Mouse (Mus musculus) forebrain, embryonic 12.5 days (tissue): ENCODE data around the gene Unc79. TPM values are rescaled to one million over a fixed set of nuclear protein-coding genes. Genes with fewer than 3 reads are reported as not detected.

Experiments used
- ATAC-seq: fragments of 200-750 bp; cut with Nextera tagmentation; 2 replicates; pipeline ENCODE4 v1.8.0; 2017; ENCODE audit warnings: moderate TSS enrichment; ENCODE audit not compliant: low FRiP score
- H3K27ac ChIP-seq: fragments of 300-500 bp; sonication (generic); 2 replicates; pipeline ENCODE4 v1.5.1; 2016; ENCODE audit warnings: mild to moderate bottlenecking
- H3K27me3 ChIP-seq: fragments of 300-500 bp; sonication (generic); 2 replicates; pipeline ENCODE4 v1.6.1; 2016; ENCODE audit warnings: mild to moderate bottlenecking
- H3K36me3 ChIP-seq: fragments of 300-500 bp; sonication (generic); replicated peaks from 2 replicates; pipeline ENCODE4 v1.6.1; 2016; ENCODE audit warnings: mild to moderate bottlenecking
- H3K4me1 ChIP-seq: fragments of 300-500 bp; sonication (generic); 2 replicates; pipeline ENCODE4 v1.6.1; 2016
- H3K4me2 ChIP-seq: fragments of 300-500 bp; sonication (generic); 2 replicates; pipeline ENCODE4 v1.6.1; 2016; ENCODE audit warnings: mild to moderate bottlenecking, moderate library complexity
- H3K4me3 ChIP-seq: fragments of 300-500 bp; sonication (generic); replicated peaks from 2 replicates; pipeline ENCODE4 v1.5.1; 2016; ENCODE audit warnings: mild to moderate bottlenecking
- H3K9ac ChIP-seq: fragments of 300-500 bp; sonication (generic); 2 replicates; pipeline ENCODE4 v1.6.1; 2016; ENCODE audit warnings: mild to moderate bottlenecking
- H3K9me3 ChIP-seq: fragments of 300-500 bp; sonication (generic); 2 replicates; pipeline ENCODE4 v1.6.1; 2016
- WGBS: fragments of 180-500 bp; shearing (Covaris S2); methylation state at CpG from one replicate; pipeline ENCODE4 v1.1.7; 2016; 5-methylcytosine and 5-hydroxymethylcytosine counted together
- polyA plus RNA-seq: library from polyadenylated mRNA; unstranded; fragments of >200 nt; fragmentation: Nextera tagmentation; extraction: Ambion mirVana; gene quantifications from 2 replicates; pipeline ENCODE4 v1.2.1, GENCODE M21; 2016

The Unc79 gene
- polyA plus RNA-seq, 1 experiment from 2014 or later = 4.1 TPM

DNA sequence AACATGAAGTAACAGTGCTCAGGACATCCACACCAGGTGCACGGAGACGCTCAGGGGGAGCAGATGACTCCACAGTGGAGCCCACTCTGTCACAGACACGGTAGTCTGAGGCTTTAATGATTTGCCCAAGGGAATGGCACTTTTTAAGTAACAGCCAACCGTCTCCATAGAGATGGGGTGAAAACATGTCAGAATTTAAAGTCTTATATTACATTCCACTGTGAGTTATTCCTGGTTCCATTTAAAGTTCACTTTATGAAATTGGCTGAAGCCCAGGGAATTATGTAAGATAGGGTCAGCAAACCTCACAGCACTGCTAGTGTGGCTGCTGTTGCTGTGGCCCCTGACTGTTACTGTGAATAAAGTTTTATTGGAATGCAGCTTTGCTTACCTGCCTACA lies 95.8 kb downstream of the Unc79 start:
- no peak overlapping the region for H3K4me2 ChIP-seq
- no peak overlapping the region for H3K27ac ChIP-seq
- H3K9me3 ChIP-seq = no peaks in the 10 kb centered on the region
- H3K4me3 ChIP-seq = no peak overlapping the region
- H3K4me1 ChIP-seq = peaks cover 7% of the 10 kb centered on the region; the same call in 1 of the 2 replicates
- ATAC-seq = no peak
- H3K27me3 ChIP-seq = no peaks in the 10 kb centered on the region
- 65% methylated on average over 4 of the region's 4 CpGs for WGBS
- no peak overlapping the region for H3K9ac ChIP-seq
- H3K36me3 ChIP-seq = peaks cover 6% of the 10 kb centered on the region; the same call in 1 of the 2 replicates

DNA sequence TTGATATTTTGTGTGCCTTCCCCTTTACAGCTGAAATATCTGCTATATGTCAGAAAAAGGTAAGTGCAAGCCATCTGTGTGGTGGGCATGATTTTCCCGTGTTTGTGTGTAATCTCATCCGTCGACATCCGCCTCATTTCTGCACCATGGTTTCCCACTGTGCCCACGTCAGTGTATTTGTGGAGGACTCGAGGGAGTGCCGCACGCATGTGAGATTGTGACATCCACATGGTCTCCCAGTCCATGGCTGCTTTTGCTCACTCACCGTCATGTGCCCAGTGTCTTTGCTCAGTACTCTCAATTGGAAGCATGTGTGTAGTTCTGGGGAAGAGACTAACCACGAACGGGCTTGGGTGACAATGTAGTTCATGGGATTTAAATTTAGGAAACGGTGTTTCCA lies 101.2 kb downstream of the Unc79 start:
- 89% methylated on average over 12 of the region's 12 CpGs for WGBS
- Histone ChIP-seq H3K27me3 (no peaks in the 10 kb centered on the region), H3K27ac (no peak overlapping the region), H3K4me2 (no peak overlapping the region), H3K9me3 (no peaks in the 10 kb centered on the region), H3K36me3 (no peaks in the 10 kb centered on the region), H3K4me3 (no peak overlapping the region), H3K9ac (no peak overlapping the region), H3K4me1 (no peaks in the 10 kb centered on the region)
- no peak for ATAC-seq

DNA sequence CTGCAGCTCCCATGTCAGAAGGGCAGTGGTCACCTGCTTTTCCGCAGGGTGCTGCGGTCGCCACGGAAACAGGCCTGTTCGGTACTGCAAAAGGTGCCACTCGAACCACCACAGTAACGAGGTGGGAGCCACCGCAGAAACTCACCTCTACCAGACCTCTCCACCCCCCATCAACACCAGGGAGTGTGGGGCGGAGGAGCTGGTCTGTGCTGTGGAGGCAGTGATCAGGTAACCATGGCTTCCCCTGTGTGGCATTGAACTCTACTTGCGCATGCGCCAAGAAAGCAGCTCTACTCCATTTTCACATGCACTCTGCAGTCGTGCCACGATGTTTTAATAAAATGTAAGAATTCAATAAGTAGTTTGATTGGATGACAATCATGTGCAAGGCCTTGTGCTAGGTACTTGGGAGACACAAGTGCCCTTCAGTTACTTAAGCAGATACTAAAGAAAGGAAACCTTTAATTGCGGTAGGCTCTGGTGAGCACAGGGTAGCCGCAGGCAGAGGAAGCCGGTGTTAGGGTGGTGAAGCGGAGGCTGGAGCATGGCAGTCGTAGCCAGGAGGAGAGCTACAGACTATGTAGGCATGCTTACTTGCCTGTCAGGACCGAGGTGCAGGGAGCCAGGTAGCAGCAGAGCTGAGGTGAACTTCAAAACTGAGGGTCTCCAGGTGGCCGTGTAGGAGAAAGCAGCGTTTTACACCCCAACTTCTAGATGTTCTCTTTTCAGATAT lies 110.8 kb downstream of the Unc79 start:
- H3K9ac ChIP-seq = no peak overlapping the region
- no peaks in the 10 kb centered on the region for H3K27me3 ChIP-seq
- no peak for ATAC-seq
- 77% methylated on average over 21 of the region's 21 CpGs for WGBS
- no peaks in the 10 kb centered on the region for H3K36me3 ChIP-seq
- H3K27ac ChIP-seq = no peak overlapping the region
- no peaks in the 10 kb centered on the region; the same call in 1 of the 2 replicates for H3K4me1 ChIP-seq
- H3K4me2 ChIP-seq = no peak overlapping the region
- no peaks in the 10 kb centered on the region for H3K9me3 ChIP-seq
- no peak overlapping the region for H3K4me3 ChIP-seq

DNA sequence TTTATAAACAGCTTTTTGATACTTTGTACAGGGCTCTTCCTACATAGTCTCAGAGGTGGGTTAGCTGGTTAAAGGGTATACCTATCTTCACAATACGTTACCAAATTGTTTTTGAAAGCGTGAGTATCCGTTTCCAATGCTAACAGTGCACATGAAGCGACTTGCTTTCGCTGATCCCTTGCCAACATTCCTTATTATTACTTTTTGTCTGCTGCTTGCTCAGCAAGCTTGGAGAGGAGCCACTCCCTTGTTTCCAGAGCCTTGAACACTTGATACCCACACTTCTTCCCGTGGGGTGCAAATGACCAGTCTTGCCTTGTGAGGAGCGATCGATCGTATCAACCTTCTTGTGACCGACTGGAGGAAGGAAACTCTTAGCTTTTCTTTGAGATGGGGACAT lies 112.1 kb downstream of the Unc79 start:
- Histone ChIP-seq H3K9me3 (no peaks in the 10 kb centered on the region), H3K36me3 (no peaks in the 10 kb centered on the region), H3K4me2 (no peak overlapping the region), H3K4me1 (no peaks in the 10 kb centered on the region; the same call in 1 of the 2 replicates), H3K27ac (no peak overlapping the region), H3K27me3 (no peaks in the 10 kb centered on the region), H3K9ac (no peak overlapping the region), H3K4me3 (no peak overlapping the region)
- 92% methylated on average over 10 of the region's 10 CpGs for WGBS
- no peak for ATAC-seq

DNA sequence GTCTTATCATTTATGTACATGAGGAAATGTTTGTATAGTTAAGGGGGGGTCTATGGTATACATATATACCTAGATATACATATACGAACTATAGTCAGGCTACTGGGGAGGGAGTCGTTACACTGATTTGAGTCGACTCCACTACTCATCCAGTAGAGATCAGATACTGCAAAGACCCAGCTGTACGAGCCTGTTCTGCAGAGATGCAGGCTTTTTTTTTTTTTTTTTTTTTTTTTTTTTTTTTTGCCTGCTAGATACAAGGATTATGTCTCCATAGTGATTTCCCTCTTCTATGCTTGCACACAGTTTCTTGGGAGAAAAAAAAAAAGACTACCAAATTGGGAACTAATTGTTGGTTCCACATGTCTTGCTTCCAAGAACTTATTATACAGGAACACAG lies 113.5 kb downstream of the Unc79 start:
- Histone ChIP-seq H3K27ac (no peak overlapping the region), H3K36me3 (no peaks in the 10 kb centered on the region), H3K4me3 (no peak overlapping the region), H3K27me3 (no peaks in the 10 kb centered on the region), H3K9ac (no peak overlapping the region), H3K9me3 (no peaks in the 10 kb centered on the region), H3K4me1 (no peaks in the 10 kb centered on the region; the same call in 1 of the 2 replicates), H3K4me2 (no peak overlapping the region)
- no peak for ATAC-seq
- WGBS = 70% methylated on average over 4 of the region's 4 CpGs

DNA sequence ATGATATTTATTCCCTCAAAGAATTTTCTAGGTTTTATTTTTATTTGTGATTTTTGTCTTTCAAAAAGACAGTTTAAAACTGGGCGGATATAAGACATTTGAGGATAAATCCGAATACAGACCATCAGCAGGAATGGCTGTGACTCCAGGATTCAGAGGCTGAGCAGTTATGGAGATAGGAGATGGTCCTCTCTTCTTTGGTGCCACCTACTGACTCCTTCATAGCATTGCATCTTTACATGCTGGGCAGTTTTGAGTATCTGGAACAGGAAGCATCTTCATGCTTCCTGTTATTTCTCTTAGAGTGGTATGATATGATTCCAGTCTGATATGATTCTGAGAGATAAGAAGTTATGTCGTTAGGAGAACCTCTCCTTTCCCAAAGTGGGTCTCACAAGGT lies 116.3 kb downstream of the Unc79 start:
- H3K27me3 ChIP-seq = no peaks in the 10 kb centered on the region
- H3K9ac ChIP-seq = no peak overlapping the region
- ATAC-seq = peak; percentile 60; the same call in 1 of the 2 replicates
- no peaks in the 10 kb centered on the region for H3K36me3 ChIP-seq
- H3K9me3 ChIP-seq = no peaks in the 10 kb centered on the region
- no peak overlapping the region for H3K4me3 ChIP-seq
- 19% methylated on average over 3 of the region's 3 CpGs for WGBS
- no peak overlapping the region for H3K27ac ChIP-seq
- no peak overlapping the region for H3K4me2 ChIP-seq
- no peaks in the 10 kb centered on the region; the same call in 1 of the 2 replicates for H3K4me1 ChIP-seq

DNA sequence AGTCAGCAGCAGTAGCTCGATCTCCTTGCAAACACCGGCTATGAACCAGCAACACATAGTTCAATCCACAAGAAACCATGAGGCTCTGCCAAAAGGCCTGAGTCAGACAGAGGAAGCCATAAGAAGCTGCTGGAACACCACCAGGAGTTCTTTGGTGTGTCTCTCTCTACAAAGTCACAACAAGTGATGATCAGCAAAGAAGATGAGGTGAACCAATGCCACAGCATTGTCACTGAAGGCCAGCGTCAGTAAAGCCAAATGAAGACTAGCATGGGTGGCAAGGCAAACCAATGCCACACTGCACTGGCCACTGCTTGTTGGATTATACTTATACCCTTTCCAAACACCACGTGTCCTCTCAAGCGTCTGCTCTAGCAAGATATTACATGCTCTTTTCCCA lies 119.5 kb downstream of the Unc79 start:
- no peak overlapping the region for H3K27ac ChIP-seq
- no peaks in the 10 kb centered on the region for H3K27me3 ChIP-seq
- no peak overlapping the region for H3K4me3 ChIP-seq
- H3K4me2 ChIP-seq = no peak overlapping the region
- ATAC-seq = no peak
- no peaks in the 10 kb centered on the region for H3K9me3 ChIP-seq
- H3K9ac ChIP-seq = no peak overlapping the region
- no peaks in the 10 kb centered on the region for H3K4me1 ChIP-seq
- WGBS = 91% methylated on average over 5 of the region's 5 CpGs
- H3K36me3 ChIP-seq = no peaks in the 10 kb centered on the region

DNA sequence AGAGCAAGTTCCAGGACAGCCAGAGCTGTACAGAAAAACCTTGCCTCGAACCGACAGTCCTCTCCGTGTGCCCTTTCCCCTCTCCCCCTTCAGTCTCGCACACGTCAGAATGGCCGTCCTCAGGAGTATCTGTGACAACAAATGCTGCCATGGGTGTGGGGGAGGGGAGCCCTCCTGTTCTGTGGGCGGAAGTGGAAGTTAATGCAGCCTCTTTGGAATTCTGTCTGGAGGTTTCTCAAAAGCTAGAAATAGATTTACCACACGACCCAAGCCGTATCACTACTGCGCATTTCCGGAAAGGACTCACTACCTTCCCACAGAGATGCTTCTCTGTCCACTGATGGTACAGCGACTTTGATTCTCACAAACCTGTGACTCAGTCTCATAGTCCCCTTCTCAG lies 120.9 kb downstream of the Unc79 start:
- Histone ChIP-seq H3K4me2 (no peak overlapping the region), H3K9ac (no peak overlapping the region), H3K27ac (no peak overlapping the region), H3K4me1 (no peaks in the 10 kb centered on the region), H3K4me3 (no peak overlapping the region), H3K27me3 (no peaks in the 10 kb centered on the region), H3K36me3 (no peaks in the 10 kb centered on the region; the same call in 1 of the 2 replicates), H3K9me3 (no peaks in the 10 kb centered on the region)
- WGBS = 72% methylated on average over 12 of the region's 12 CpGs
- ATAC-seq = no peak

DNA sequence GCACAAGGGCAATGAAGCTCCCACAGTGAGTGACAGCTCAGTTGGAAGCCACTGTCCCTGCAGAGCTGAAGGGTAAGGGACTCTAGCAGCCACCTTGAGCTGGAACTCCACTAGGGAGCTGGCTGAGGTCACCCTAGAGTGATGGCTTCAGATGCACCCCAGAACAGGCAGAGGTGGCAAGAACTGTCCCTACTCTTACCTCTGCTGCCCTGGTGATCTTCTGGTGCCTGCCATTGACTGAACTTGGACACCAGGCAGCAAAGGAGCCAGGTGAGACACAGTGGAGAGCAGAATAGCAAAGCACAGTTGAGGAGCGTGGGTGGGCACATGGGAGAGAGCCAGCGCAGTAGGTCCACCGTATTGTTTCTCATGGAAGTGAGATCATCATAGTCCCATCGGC lies 125.3 kb downstream of the Unc79 start:
- peaks cover 3% of the 10 kb centered on the region; the same call in 1 of the 2 replicates for H3K4me1 ChIP-seq
- 95% methylated on average over 4 of the region's 4 CpGs for WGBS
- no peak for ATAC-seq
- no peaks in the 10 kb centered on the region; the same call in 1 of the 2 replicates for H3K36me3 ChIP-seq
- H3K4me3 ChIP-seq = no peak overlapping the region
- H3K4me2 ChIP-seq = no peak overlapping the region
- H3K27ac ChIP-seq = no peak overlapping the region
- H3K27me3 ChIP-seq = no peaks in the 10 kb centered on the region
- no peaks in the 10 kb centered on the region for H3K9me3 ChIP-seq
- H3K9ac ChIP-seq = no peak overlapping the region

DNA sequence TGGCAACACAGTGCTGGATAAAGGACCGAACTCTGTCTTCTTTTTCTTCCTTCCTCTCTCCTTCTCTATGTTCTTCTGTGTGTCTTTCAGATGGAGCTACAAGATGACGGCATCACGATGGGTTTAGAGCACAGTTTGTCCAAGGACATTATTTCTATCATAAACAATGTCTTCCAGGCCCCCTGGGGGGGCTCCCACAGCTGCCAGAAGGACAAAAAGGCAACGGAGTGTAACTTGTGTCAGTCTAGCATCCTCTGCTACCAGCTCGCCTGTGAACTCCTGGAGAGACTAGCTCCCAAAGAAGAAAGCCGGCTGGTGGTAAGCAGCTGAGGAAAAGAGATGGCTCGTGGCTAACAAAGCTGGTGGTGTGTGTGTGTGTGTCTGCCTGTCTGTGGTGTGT lies 130.1 kb downstream of the Unc79 start:
- ATAC-seq = no peak

DNA sequence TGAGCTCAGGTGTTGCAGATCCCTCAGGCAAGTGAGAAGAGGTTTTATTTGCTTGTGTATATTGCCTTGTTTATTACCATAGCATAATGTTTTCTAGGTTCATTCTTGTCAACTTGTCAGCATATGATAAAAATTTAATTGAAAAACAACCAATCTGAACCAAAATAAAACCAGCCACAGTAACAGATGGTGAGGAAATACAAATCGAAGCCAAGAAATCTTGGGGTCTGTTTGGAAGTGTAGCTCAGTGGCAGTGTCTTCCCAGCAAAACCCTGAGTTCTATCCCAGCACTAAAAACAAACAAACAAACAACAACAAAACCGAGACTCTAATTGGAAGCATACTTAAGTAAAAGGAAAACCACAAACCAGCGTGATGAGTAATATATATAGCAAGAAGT lies 131.4 kb downstream of the Unc79 start:
- Histone ChIP-seq H3K4me2 (no peak overlapping the region), H3K9me3 (no peaks in the 10 kb centered on the region), H3K4me3 (no peak overlapping the region), H3K4me1 (peaks cover 3% of the 10 kb centered on the region; the same call in 1 of the 2 replicates), H3K36me3 (0 out of 2 replicates have a peak, but pooled peaks cover 7% of the 10 kb centered on the region), H3K27ac (no peak overlapping the region), H3K27me3 (no peaks in the 10 kb centered on the region), H3K9ac (no peak overlapping the region)
- ATAC-seq = no peak
- whole genome bisulfite sequencing = 85% methylated on average over 3 of the region's 3 CpGs

More for the DNA sequence above, 130.1 kb downstream of the Unc79 start:
- peaks cover 3% of the 10 kb centered on the region; the same call in 1 of the 2 replicates for H3K4me1 ChIP-seq
- no peak overlapping the region for H3K4me3 ChIP-seq
- no peak overlapping the region for H3K9ac ChIP-seq
- peaks cover under 1% of the 10 kb centered on the region; the same call in 1 of the 2 replicates for H3K36me3 ChIP-seq
- 59% methylated on average over 7 of the region's 7 CpGs for WGBS
- H3K27me3 ChIP-seq = no peaks in the 10 kb centered on the region
- H3K4me2 ChIP-seq = no peak overlapping the region
- no peaks in the 10 kb centered on the region for H3K9me3 ChIP-seq
- H3K27ac ChIP-seq = no peak overlapping the region

DNA sequence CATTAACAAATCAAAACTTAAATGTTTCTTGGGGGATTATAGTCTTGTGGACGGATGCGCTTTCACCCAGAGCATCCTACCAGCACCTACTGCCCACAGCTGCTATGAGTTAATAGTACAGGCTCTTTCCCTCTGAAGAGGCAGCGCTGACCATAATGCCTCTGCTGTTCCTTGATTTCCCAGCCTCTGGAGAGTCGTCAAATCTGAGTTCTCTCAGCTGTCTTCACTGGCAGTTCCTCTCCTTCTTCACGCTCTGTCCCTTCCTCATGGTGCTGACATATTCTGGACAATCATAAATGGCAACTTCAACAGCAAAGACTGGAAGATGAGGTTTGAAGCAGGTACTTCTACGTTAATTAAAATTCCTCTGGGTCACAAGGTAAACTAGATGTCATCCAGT lies 143.2 kb downstream of the Unc79 start:
- Histone ChIP-seq H3K27me3 (no peaks in the 10 kb centered on the region), H3K9ac (no peak overlapping the region), H3K4me2 (no peak overlapping the region), H3K4me1 (no peaks in the 10 kb centered on the region), H3K27ac (no peak overlapping the region), H3K4me3 (no peak overlapping the region), H3K9me3 (no peaks in the 10 kb centered on the region), H3K36me3 (0 out of 2 replicates have a peak, but pooled peaks cover 3% of the 10 kb centered on the region)
- no peak for ATAC-seq
- WGBS = 82% methylated on average over 6 of the region's 6 CpGs

DNA sequence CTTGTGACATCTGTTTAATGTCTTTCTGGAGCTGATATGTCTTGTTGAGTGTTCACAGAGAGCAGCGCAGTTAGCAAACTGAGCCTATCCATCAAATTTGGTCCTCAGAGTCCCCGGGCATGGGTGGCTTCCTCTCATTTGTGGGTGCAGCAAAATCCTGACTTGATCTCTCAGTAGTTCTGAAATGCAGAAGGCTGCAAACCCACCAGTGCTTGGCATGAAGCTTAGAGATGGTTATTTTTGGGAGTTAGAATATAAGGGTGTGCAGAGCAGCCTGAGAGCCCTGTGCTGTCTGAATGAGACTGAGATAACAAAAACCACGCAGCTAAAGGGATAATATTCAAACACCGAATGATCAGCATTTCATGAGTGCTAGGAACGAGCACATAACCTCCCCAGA lies 146.5 kb downstream of the Unc79 start:
- Histone ChIP-seq H3K27me3 (no peaks in the 10 kb centered on the region), H3K36me3 (0 out of 2 replicates have a peak, but pooled peaks cover 3% of the 10 kb centered on the region), H3K9me3 (no peaks in the 10 kb centered on the region), H3K9ac (no peak overlapping the region), H3K4me1 (no peaks in the 10 kb centered on the region), H3K4me2 (no peak overlapping the region), H3K27ac (no peak overlapping the region), H3K4me3 (no peak overlapping the region)
- 86% methylated on average over 5 of the region's 5 CpGs for WGBS
- no peak for ATAC-seq
